28 mouse cellular contexts compared by ENCODE assay signal in the genomic region with DNA sequence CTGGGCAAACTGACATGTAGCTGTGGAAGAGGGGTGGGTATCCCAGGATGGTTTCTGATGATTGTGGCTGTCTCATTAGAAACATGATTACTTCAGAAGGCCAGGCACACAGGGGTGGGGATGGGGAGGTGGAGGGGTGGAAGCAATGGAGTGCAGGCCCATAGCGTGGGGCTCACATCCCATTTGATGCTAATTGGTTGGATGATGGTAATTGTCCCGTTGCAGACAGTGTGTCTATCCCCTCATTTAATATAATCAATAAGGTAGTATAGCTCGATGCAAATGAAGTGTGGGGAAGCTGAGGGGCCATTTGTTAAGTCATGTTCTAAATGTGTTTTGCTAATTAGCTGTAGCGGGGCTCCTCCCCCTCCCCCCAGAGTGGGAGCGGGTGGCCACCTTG.
"Had no signal": no experiment of that assay in that cellular context is flagged by ENCODE, and none has a peak within 500 bp of the region (broad histone marks: within the 10 kb centered on the region; RNA-seq: fewer than 3 reads in every experiment).

No protein-coding gene starts in this region.

- H3K9ac ChIP-seq: embryonic facial prominence, embryonic 12.5 days; embryonic facial prominence, embryonic 13.5 days; embryonic facial prominence, embryonic 15.5 days; forebrain, embryonic 12.5 days; forebrain, embryonic 13.5 days; forebrain, embryonic 15.5 days; forebrain, postnatal 0 days had no signal

- H3K9me3 ChIP-seq: embryonic facial prominence, embryonic 10.5 days; embryonic facial prominence, embryonic 12.5 days; embryonic facial prominence, embryonic 13.5 days; embryonic facial prominence, embryonic 15.5 days; forebrain, embryonic 10.5 days; forebrain, embryonic 12.5 days; forebrain, embryonic 13.5 days; forebrain, embryonic 15.5 days had no signal

- H3K4me3 ChIP-seq: embryonic facial prominence, embryonic 10.5 days; embryonic facial prominence, embryonic 12.5 days; embryonic facial prominence, embryonic 13.5 days; embryonic facial prominence, embryonic 15.5 days; erythroblast, embryonic 14.5 days; forebrain, embryonic 10.5 days; forebrain, embryonic 12.5 days; forebrain, embryonic 13.5 days; forebrain, embryonic 15.5 days; gastrocnemius, adult 2 months had no signal

- ATAC-seq: forebrain, embryonic 13.5 days; forebrain, embryonic 14.5 days; forebrain, embryonic 15.5 days; forebrain, embryonic 16.5 days; forebrain, postnatal 0 days had no signal

- H3K27me3 ChIP-seq: embryonic facial prominence, embryonic 12.5 days; embryonic facial prominence, embryonic 13.5 days; forebrain, embryonic 15.5 days had no signal

- H3K27ac ChIP-seq: embryonic facial prominence, embryonic 10.5 days; embryonic facial prominence, embryonic 12.5 days; embryonic facial prominence, embryonic 13.5 days; embryonic facial prominence, embryonic 15.5 days; forebrain, embryonic 10.5 days; forebrain, embryonic 12.5 days; forebrain, embryonic 13.5 days; forebrain, embryonic 15.5 days; gastrocnemius, adult 2 months had no signal

- H3K36me3 ChIP-seq: embryonic facial prominence, embryonic 10.5 days; embryonic facial prominence, embryonic 12.5 days; embryonic facial prominence, embryonic 13.5 days; embryonic facial prominence, embryonic 15.5 days; forebrain, embryonic 10.5 days; forebrain, embryonic 12.5 days; forebrain, embryonic 15.5 days had no signal

- H3K4me1 ChIP-seq: embryonic facial prominence, embryonic 15.5 days; forebrain, embryonic 15.5 days had no signal

- H3K4me2 ChIP-seq: embryonic facial prominence, embryonic 12.5 days; embryonic facial prominence, embryonic 13.5 days; embryonic facial prominence, embryonic 15.5 days; forebrain, embryonic 12.5 days; forebrain, embryonic 13.5 days; forebrain, embryonic 15.5 days had no signal

- DNase-seq: cerebellum, adult 2 months; cerebellum, adult 8-10 months; cerebellum, adult 9-10 months; cerebellum, adult 9-11 months; cerebellum, postnatal 10 days; cerebellum, postnatal 14 days; cerebellum, postnatal 25 days; cerebellum, postnatal 36 days; embryo, embryonic 11 days; forebrain, postnatal 0 days; gastrocnemius, adult 2 months; gastrocnemius, postnatal 10 days; gastrocnemius, postnatal 14 days; gastrocnemius, postnatal 25 days; gastrocnemius, postnatal 36 days; heart, adult 11 months; heart, adult 18-20 months had no signal
